Mouse (Mus musculus): ENCODE measurements at regions not wholly inside any gene's neighbourhood (a gene's known extent, or its start where the extent isn't known, plus 50 kb on each side); places are given as distances from the start of the nearest gene placed in this dataset.

GRCm38 (mm10) chr3:60698189-60698588 lies 225.6 kb downstream of the Mbnl1 start:
- DNase-seq (ENCODE audit: low spot score in 2 of 2) = no peak

GRCm38 (mm10) chr3:60707139-60707538 lies 234.5 kb downstream of the Mbnl1 start:
- DNase-seq (ENCODE audit: low spot score in 2 of 2) = no peak

GRCm38 (mm10) chr3:60712896-60713295 lies 240.3 kb downstream of the Mbnl1 start:
- DNase-seq (ENCODE audit: low spot score in 2 of 2) = no peak

GRCm38 (mm10) chr3:60720322-60720721 lies 247.7 kb downstream of the Mbnl1 start:
- DNase-seq (ENCODE audit: low spot score in 2 of 2) = no peak

- DNase-seq (ENCODE audit: low spot score in 2 of 2) = no peak
Measured at GRCm38 (mm10) chr3:60731331-60731730, 258.7 kb downstream of the Mbnl1 start.

GRCm38 (mm10) chr3:60740543-60741294 lies 261.9 kb upstream of the P2ry1 start:
- no peak for DNase-seq (ENCODE audit: low spot score in 2 of 2)

- no peak for DNase-seq (ENCODE audit: low spot score in 2 of 2)
Measured at GRCm38 (mm10) chr3:60741379-60741778, 261.2 kb upstream of the P2ry1 start.

- no peak for DNase-seq (ENCODE audit: low spot score in 2 of 2)
Measured at GRCm38 (mm10) chr3:60742232-60742631, 260.4 kb upstream of the P2ry1 start.

GRCm38 (mm10) chr3:60745075-60745474 lies 257.5 kb upstream of the P2ry1 start:
- no peak for DNase-seq (ENCODE audit: low spot score in 2 of 2)

GRCm38 (mm10) chr3:60758568-60758967 lies 244.0 kb upstream of the P2ry1 start:
- DNase-seq (ENCODE audit: low spot score in 2 of 2) = no peak

GRCm38 (mm10) chr3:60759046-60759445 lies 243.5 kb upstream of the P2ry1 start:
- DNase-seq (ENCODE audit: low spot score in 2 of 2) = no peak

GRCm38 (mm10) chr3:60762874-60763273 lies 239.7 kb upstream of the P2ry1 start:
- DNase-seq (ENCODE audit: low spot score in 2 of 2) = peak; percentile 2 to 54

- no peak for DNase-seq (ENCODE audit: low spot score in 2 of 2)
Measured at GRCm38 (mm10) chr3:60765079-60765478, 237.5 kb upstream of the P2ry1 start.

- no peak for DNase-seq (ENCODE audit: low spot score in 2 of 2)
Measured at GRCm38 (mm10) chr3:60768996-60769395, 233.6 kb upstream of the P2ry1 start.

GRCm38 (mm10) chr3:60771866-60772265 lies 230.7 kb upstream of the P2ry1 start:
- DNase-seq (ENCODE audit: low spot score in 2 of 2) = no peak

GRCm38 (mm10) chr3:60773383-60773782 lies 229.2 kb upstream of the P2ry1 start:
- no peak for DNase-seq (ENCODE audit: low spot score in 2 of 2)

- DNase-seq (ENCODE audit: low spot score in 2 of 2) = no peak
Measured at GRCm38 (mm10) chr3:60785137-60785875, 217.3 kb upstream of the P2ry1 start.

- DNase-seq (ENCODE audit: low spot score in 2 of 2) = no peak
Measured at GRCm38 (mm10) chr3:60787989-60788388, 214.6 kb upstream of the P2ry1 start.

GRCm38 (mm10) chr3:60789441-60789840 lies 213.2 kb upstream of the P2ry1 start:
- DNase-seq (ENCODE audit: low spot score in 2 of 2) = no peak

- no peak for DNase-seq (ENCODE audit: low spot score in 2 of 2)
Measured at GRCm38 (mm10) chr3:60792166-60792565, 210.4 kb upstream of the P2ry1 start.

- no peak for DNase-seq (ENCODE audit: low spot score in 2 of 2)
Measured at GRCm38 (mm10) chr3:60796207-60796606, 206.4 kb upstream of the P2ry1 start.

- DNase-seq (ENCODE audit: low spot score in 2 of 2) = peak; percentile 13 to 16
Measured at GRCm38 (mm10) chr3:60797808-60798207, 204.8 kb upstream of the P2ry1 start.

- DNase-seq (ENCODE audit: low spot score in 2 of 2) = no peak
Measured at GRCm38 (mm10) chr3:60798461-60798860, 204.1 kb upstream of the P2ry1 start.
